Mouse (Mus musculus): ENCODE measurements around the gene Pde2a. TPM values are rescaled to one million over a fixed set of nuclear protein-coding genes. Genes with fewer than 3 reads are reported as not detected.

Pde2a gene
- polyA plus RNA-seq, 1 experiment = not detected

GRCm38 (mm10) chr7:101515295-101515694, 93.8 kb downstream of the Pde2a start:
- Histone ChIP-seq H3K4me1 (ENCODE audit: control insufficient read depth, insufficient read depth, low read length) (no peaks in the 10 kb centered on the region), H3K4me3 (ENCODE audit: insufficient read depth, low read length) (no peak overlapping the region)
- no peak for TF ChIP-seq CTCF (IDR thresholded peaks at IDR 0.05; ENCODE audit: borderline replicate concordance, insufficient read depth, low read length)
- no peak for TF ChIP-seq POLR2A (IDR thresholded peaks at IDR 0.05; ENCODE audit: low read depth, low read length)

GRCm38 (mm10) chr7:101516460-101516859, 95.0 kb downstream of the Pde2a start:
- no peak for TF ChIP-seq POLR2A (IDR thresholded peaks at IDR 0.05; ENCODE audit: low read depth, low read length)
- TF ChIP-seq CTCF (IDR thresholded peaks at IDR 0.05; ENCODE audit: borderline replicate concordance, insufficient read depth, low read length) = no peak
- Histone ChIP-seq H3K27ac (ENCODE audit: insufficient read depth, low read length) (no peak overlapping the region), H3K4me1 (ENCODE audit: control insufficient read depth, insufficient read depth, low read length) (no peaks in the 10 kb centered on the region), H3K4me3 (ENCODE audit: insufficient read depth, low read length) (no peak overlapping the region)

More at GRCm38 (mm10) chr7:101515295-101515694, 93.8 kb downstream of the Pde2a start:
- no peak overlapping the region for H3K27ac ChIP-seq (ENCODE audit: insufficient read depth, low read length)

- Histone ChIP-seq H3K27ac (ENCODE audit: insufficient read depth, low read length) (no peak overlapping the region), H3K4me3 (ENCODE audit: insufficient read depth, low read length) (no peak overlapping the region), H3K4me1 (ENCODE audit: control insufficient read depth, insufficient read depth, low read length) (no peaks in the 10 kb centered on the region)
- no peak for TF ChIP-seq CTCF (IDR thresholded peaks at IDR 0.05; ENCODE audit: borderline replicate concordance, insufficient read depth, low read length)
- TF ChIP-seq POLR2A (IDR thresholded peaks at IDR 0.05; ENCODE audit: low read depth, low read length) = no peak
These were observed 100.2 kb downstream of the Pde2a start for GRCm38 (mm10) chr7:101521696-101522095.

DNA sequence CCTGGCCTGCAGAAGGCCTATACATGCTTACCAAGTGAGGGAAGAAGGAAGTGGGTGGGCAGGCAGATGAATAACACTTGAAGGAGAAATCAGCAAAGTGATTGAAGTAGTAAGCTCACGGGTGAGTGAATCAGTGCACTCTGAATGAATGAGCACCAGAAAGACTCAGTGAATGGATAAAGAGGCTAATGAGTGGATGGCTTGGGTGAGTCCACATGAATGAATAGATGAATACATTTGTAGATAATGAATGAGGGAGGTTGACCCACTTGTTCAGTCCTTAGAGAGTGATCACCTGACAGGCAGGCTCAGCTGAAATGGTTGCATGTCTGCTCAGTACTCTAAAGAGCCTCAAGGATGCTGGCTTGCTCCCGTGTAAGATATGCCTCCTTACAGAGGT, 101.7 kb downstream of the Pde2a start:
- no peak overlapping the region for H3K4me3 ChIP-seq (ENCODE audit: insufficient read depth, low read length)
- TF ChIP-seq CTCF (IDR thresholded peaks at IDR 0.05; ENCODE audit: borderline replicate concordance, insufficient read depth, low read length) (no peak), POLR2A (IDR thresholded peaks at IDR 0.05; ENCODE audit: low read depth, low read length) (no peak)
- no peaks in the 10 kb centered on the region for H3K4me1 ChIP-seq (ENCODE audit: control insufficient read depth, insufficient read depth, low read length)
- H3K27ac ChIP-seq (ENCODE audit: insufficient read depth, low read length) = no peak overlapping the region

DNA sequence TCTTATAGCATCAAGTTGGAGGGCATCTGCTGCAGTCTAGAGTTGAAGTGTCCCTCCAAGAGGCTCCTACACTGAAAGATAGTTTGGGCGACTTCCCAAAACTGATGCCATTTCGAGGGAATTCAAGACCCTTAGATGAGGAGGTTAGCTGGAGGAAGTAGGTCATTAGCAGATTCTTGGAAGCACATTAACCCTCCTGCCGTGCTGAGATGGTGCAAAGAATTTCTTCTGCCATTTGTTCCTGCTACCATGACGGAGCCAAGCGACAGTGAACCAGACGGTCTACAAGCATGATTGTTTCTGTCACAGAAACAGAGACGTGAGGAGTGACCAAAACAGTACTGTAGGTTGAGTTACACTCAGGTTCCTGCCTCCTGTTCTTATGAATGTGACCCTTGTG, 105.0 kb downstream of the Pde2a start:
- Histone ChIP-seq H3K27ac (ENCODE audit: insufficient read depth, low read length) (no peak overlapping the region), H3K4me3 (ENCODE audit: insufficient read depth, low read length) (no peak overlapping the region), H3K4me1 (ENCODE audit: control insufficient read depth, insufficient read depth, low read length) (no peaks in the 10 kb centered on the region)
- no peak for TF ChIP-seq POLR2A (IDR thresholded peaks at IDR 0.05; ENCODE audit: low read depth, low read length)
- TF ChIP-seq CTCF (IDR thresholded peaks at IDR 0.05; ENCODE audit: borderline replicate concordance, insufficient read depth, low read length) = no peak

- Histone ChIP-seq H3K4me1 (ENCODE audit: control insufficient read depth, insufficient read depth, low read length) (peaks cover 2% of the 10 kb centered on the region; the same call in 1 of the 2 replicates), H3K27ac (ENCODE audit: insufficient read depth, low read length) (no peak overlapping the region), H3K4me3 (ENCODE audit: insufficient read depth, low read length) (no peak overlapping the region)
- TF ChIP-seq POLR2A (IDR thresholded peaks at IDR 0.05; ENCODE audit: low read depth, low read length) (no peak), CTCF (IDR thresholded peaks at IDR 0.05; ENCODE audit: borderline replicate concordance, insufficient read depth, low read length) (no peak)
These were observed 112.9 kb downstream of the Pde2a start for GRCm38 (mm10) chr7:101534428-101534827.

GRCm38 (mm10) chr7:101535102-101535501, 113.6 kb downstream of the Pde2a start:
- TF ChIP-seq POLR2A (IDR thresholded peaks at IDR 0.05; ENCODE audit: low read depth, low read length) (no peak), CTCF (IDR thresholded peaks at IDR 0.05; ENCODE audit: borderline replicate concordance, insufficient read depth, low read length) (no peak)
- Histone ChIP-seq H3K4me3 (ENCODE audit: insufficient read depth, low read length) (no peak overlapping the region), H3K4me1 (ENCODE audit: control insufficient read depth, insufficient read depth, low read length) (peaks cover 2% of the 10 kb centered on the region; the same call in 1 of the 2 replicates), H3K27ac (ENCODE audit: insufficient read depth, low read length) (no peak overlapping the region)

- TF ChIP-seq CTCF (IDR thresholded peaks at IDR 0.05; ENCODE audit: borderline replicate concordance, insufficient read depth, low read length) = no peak
- Histone ChIP-seq H3K4me3 (ENCODE audit: insufficient read depth, low read length) (no peak overlapping the region), H3K4me1 (ENCODE audit: control insufficient read depth, insufficient read depth, low read length) (peaks cover 2% of the 10 kb centered on the region; the same call in 1 of the 2 replicates), H3K27ac (ENCODE audit: insufficient read depth, low read length) (no peak overlapping the region)
These were observed 114.0 kb downstream of the Pde2a start for GRCm38 (mm10) chr7:101535517-101535916.

DNA sequence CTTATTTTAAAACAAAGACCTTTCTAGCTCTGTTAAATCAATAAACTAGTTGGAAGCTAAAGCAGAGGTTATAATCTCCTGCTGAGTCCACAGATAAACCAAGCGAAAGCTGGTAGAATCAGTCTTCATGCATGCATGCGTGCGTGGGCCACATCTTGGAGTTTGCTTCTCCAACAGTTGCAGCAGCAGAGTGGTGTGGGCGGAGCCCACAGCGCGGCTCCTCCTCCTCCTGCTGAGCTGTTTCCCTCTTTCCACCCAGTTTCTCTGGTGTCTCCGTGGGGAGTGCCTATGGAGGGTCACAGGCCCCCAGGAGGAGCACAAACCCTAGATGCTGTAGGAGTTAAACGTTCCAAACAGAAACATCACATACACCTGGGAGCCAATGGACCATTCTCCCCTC, 116.0 kb downstream of the Pde2a start:
- TF ChIP-seq CTCF (IDR thresholded peaks at IDR 0.05; ENCODE audit: borderline replicate concordance, insufficient read depth, low read length) (no peak), POLR2A (IDR thresholded peaks at IDR 0.05; ENCODE audit: low read depth, low read length) (no peak)
- Histone ChIP-seq H3K4me3 (ENCODE audit: insufficient read depth, low read length) (no peak overlapping the region), H3K4me1 (ENCODE audit: control insufficient read depth, insufficient read depth, low read length) (peaks cover 2% of the 10 kb centered on the region; the same call in 1 of the 2 replicates), H3K27ac (ENCODE audit: insufficient read depth, low read length) (no peak overlapping the region)

DNA sequence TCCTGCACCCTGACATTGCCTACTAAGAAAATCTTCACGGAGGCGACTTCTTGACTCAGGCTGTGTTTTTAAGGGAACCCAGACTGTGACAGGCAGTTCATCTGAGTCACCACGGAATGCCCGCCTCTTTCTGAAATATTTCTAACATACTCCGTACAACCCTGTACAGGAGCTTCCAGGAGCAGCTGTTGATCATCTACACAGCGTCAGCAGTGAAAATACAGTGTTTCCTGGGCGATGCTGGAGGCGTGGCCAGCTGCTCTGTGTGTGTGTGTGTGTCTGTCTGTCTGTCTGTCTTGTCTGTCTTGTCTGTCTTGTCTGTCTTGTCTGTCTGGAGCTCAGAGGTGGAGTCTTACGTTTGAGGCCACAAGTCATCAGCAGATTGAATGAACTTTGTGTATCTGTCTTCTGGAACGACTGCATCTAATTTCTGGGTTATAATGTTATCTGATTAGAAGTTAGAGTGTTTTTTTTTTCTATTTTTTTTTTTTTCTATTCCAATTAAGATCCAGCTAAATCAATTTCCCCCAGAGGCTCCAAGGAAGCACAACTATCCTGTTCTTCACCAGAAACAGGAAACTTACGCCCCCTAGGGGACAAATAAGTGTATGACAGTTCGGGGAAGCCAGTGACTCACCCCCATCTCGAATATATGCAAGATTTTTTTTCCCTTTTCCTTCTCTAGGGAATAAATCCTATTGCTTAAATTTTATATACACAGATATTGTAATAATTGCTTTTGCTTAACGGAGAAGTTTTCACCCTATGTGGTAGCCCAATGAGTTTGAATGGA, 116.8 kb downstream of the Pde2a start:
- TF ChIP-seq POLR2A (IDR thresholded peaks at IDR 0.05; ENCODE audit: low read depth, low read length) (no peak), CTCF (IDR thresholded peaks at IDR 0.05; ENCODE audit: borderline replicate concordance, insufficient read depth, low read length) (no peak)
- Histone ChIP-seq H3K4me1 (ENCODE audit: control insufficient read depth, insufficient read depth, low read length) (peaks cover 2% of the 10 kb centered on the region; the same call in 1 of the 2 replicates), H3K27ac (ENCODE audit: insufficient read depth, low read length) (no peak overlapping the region), H3K4me3 (ENCODE audit: insufficient read depth, low read length) (no peak overlapping the region)
